Mouse (Mus musculus) hematopoietic stem cell, adult 5-6 weeks (primary cell): Measurements from ENCODE around the gene Ccdc86. TPM values are rescaled to one million over a fixed set of nuclear protein-coding genes. Genes with fewer than 3 reads are reported as not detected.

ENCODE experiments used
- ATAC-seq, 2 experiments: fragments of 125-278 bp in 1 of 2; replicated peaks in 1 of 2; 2 replicates each; pipeline ENCODE4 v1.8.0; 2016 to 2017; ENCODE audit warnings: inconsistent platforms in 2 of 2, mild to moderate bottlenecking in 2 of 2, moderate number of reproducible peaks in 2 of 2, low read depth in 1 of 2, moderate TSS enrichment in 1 of 2; ENCODE audit not compliant: low FRiP score in 2 of 2, poor library complexity in 2 of 2, severe bottlenecking in 2 of 2, insufficient read depth in 1 of 2, low TSS enrichment in 1 of 2
- total RNA-seq: library from RNA; stranded (forward); fragments of 172-1452, 232-1000 nt; gene quantifications from 2 replicates; pipeline ENCODE4 v1.2.3, GENCODE M21; 2017

Ccdc86 gene
- total RNA-seq, 1 experiment from 2014 or later: 23.7 TPM

GRCm38 (mm10) chr19:10959978-10960346 is 10.9 kb upstream of the Ccdc86 start:
- ATAC-seq: no peak

DNA sequence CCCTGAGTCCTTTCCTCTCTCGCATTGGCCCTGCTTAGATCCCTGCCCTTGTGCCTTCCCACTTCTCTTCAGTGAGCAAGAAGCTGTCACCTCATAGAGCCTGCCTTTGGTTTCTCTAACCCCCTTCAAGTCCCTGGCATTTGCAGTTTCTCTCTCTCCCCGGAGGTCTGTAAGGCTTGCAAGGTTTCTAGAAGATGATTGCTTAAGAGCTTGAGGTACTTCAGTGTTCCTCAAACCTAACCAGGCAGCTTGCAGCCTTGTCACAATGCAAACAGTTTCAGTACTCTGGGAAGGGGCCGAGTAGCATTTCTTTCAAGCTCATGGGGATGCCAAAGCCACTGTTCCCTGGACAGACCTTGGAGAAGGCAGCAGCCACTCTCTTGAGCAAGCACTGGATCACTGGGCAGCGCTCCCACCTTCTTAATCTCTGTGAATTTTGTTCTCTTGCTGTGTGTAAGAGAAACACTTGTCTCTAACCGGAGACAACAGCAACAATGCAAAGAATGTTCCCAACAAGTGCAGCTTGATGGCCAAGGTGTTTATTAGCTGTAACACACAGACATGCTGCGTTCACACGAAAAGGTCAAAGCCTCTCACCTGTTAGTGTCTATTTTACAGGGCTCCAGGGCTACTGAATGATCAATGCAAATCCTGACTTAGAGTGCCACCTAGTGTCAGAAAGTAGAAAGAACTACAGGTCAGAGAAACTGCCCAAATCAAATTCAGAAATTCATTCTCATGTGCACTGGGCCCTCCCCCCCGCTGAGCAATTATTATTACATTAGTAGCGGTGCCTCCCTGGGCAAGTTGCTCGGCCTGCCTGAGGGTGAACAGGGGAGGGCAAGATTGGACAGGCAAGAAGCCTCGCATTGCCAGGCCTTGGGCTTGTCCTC is 10.3 kb upstream of the Ccdc86 start:
- peak; percentile 78 to 90 for ATAC-seq

GRCm38 (mm10) chr19:10952021-10952939 is 3.2 kb upstream of the Ccdc86 start:
- ATAC-seq: no peak

DNA sequence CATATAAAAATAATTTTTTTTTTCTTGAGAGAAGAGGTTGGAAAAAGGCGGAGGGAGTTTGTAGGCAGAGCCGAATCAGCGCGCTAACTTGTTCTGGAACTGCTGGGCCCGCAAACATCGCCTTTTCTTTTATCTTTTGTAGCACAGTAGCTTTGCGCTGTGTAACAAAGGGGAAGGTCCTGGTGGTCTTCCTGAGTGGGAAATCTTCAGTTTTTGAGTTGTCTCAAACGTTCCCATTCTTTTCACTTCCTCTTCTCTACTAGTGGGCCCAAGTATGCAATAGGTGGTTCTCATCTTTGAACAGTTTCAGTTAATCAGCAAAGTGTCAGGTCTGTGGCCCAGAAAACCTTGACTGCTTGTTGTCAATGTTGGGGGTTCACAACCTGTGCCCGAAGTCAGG is 492 bp upstream of the Ccdc86 start:
- ATAC-seq: no peak

DNA sequence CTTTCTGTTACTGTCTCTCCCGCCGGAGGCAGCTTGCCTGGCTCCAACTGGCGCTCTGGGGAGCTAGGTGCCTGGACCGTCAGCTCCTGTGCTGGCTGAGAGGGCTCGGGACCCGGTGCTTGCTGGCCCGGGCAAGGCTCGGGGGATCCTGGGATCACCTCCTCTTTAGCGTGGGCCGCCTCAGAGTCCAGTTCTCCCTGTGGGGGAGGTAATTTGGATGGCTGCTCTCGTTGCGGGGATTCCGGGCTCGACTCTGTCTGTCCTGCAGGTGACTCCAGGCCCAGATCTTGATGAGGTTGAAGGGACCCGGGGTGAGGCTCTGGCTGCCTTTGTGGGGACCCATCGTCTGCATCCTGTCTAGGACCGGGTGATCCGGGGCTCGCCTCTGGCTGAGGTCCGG is 650 bp downstream of the Ccdc86 start:
- no peak for ATAC-seq

- ATAC-seq: peak in 1 of 2 experiments; percentile 20; a peak in 1 of 4 replicates
Observed at GRCm38 (mm10) chr19:10947219-10947618, 1.8 kb downstream of the Ccdc86 start.

DNA sequence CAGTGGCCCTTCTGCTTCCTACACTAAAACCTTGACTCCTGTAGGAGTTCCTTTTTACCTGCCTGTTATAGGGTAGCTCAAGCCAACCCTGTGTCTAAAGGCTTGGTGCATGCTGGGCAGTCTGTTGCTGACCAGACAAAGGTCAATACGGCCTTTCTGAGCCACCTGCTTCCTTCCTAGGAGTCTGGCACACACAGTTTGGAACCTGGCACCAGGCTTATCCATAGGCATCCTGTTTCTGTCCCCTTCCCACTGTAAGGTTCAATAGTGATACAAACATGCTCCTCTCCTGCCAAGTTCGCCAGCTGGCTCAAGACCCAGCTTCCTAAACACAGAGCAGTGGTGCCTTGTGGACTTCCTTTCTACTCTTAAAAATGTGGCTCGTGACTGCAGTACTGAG is 2.6 kb downstream of the Ccdc86 start:
- ATAC-seq: no peak

GRCm38 (mm10) chr19:10943955-10944354 is 5.1 kb downstream of the Ccdc86 start:
- peak in 1 of 2 experiments; percentile 17; a peak in 1 of 4 replicates for ATAC-seq

- ATAC-seq: 0 out of 4 replicates have a peak, but pooled peaks of 1 of the 2 experiments have one; percentile 1
Observed at GRCm38 (mm10) chr19:10940801-10941457, 8.1 kb downstream of the Ccdc86 start.

- peak; percentile 82 to 85 for ATAC-seq
Observed at GRCm38 (mm10) chr19:10940097-10940800, 8.8 kb downstream of the Ccdc86 start.

DNA sequence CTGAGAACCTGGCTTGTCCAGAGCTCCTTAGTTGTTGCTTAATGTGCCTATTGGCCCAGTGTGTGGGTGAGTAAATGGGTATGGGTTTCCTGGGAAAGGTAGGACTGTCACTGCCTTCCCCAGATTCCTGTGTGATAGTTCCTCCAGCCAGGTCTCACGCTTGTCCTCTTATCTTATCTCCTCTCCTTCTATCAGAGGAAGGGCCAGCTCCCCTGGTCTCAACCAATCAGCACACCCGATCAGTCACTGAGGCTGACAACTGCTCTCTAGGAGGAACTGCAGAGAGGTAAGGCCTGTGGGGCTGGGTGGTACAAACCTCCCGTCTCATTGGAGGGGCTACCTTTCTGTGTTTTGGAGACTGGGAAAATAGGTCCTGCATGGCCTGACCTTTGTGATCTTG is 10.3 kb downstream of the Ccdc86 start:
- ATAC-seq: no peak

DNA sequence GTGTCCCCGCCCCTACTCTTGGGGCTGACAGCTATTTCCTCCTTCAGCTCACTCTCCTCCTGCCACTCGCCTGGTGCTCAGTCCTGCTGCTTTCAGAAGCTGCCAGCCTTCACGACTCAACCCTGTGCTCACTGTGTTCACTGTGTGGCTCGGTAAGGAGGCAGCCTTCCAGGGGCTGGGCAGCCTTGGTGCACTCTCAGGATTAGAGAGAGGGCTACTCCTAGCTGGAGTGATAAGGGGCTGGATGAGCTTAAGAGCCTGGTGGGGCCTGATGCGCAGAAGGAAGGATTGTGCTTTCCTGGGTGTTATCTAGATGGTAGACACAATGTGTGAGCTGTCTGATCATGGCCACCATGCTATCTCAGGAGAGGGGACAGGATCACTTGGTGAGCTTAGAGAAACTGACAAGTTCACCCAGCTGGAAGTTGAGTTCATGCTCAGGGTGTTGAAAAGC is 11.9 kb downstream of the Ccdc86 start, which contains the start of gene Ptgdr2:
Ptgdr2 (plus strand) TSS at position 51 of the 454 bp plus-strand sequence.
- ATAC-seq: no peak

GRCm38 (mm10) chr19:10936077-10936476 is 13.0 kb downstream of the Ccdc86 start:
- no peak for ATAC-seq

- ATAC-seq: no peak
Observed at GRCm38 (mm10) chr19:10935029-10935428, 14.0 kb downstream of the Ccdc86 start.

DNA sequence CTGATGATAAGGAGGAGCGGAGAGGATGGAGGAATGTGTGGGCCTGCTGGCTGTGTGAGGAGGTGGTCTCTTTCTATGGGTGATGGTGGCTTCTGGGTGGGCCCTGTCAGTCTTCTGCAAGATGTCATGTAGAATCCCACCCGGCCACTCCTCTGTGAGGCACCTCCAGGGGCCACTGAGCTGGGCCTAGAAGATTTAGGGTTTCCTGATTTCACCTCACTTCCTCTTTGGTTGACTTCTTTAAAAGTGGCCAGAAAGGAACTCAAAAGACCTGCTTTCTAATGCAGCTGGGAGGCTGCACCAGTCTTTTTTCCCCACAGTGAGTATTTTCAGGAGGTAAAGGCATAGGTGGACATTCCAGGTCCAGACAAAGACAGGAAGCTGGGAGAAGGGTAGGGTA is 18.4 kb downstream of the Ccdc86 start:
- peak; percentile 72 to 82 for ATAC-seq

DNA sequence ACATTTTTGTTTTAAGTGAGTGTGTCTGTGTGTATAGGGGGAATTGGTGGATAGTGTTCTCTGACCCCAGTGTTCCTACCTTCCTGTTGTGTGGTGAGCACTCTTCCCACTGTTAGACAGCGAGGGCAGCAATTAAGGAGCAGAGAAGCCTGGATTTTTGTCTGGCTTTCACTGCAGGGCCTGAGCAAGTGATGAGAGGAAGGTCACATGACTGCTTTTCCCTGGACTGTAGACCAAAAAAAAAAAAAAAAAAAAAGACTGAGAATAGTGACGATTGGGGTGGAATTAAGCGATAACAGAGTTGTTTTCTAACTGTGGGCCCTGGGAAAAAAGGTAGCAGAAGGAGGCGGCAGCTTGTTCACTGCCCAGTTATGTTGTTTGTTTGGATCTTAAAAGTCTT is 22.4 kb downstream of the Ccdc86 start:
- no peak for ATAC-seq

DNA sequence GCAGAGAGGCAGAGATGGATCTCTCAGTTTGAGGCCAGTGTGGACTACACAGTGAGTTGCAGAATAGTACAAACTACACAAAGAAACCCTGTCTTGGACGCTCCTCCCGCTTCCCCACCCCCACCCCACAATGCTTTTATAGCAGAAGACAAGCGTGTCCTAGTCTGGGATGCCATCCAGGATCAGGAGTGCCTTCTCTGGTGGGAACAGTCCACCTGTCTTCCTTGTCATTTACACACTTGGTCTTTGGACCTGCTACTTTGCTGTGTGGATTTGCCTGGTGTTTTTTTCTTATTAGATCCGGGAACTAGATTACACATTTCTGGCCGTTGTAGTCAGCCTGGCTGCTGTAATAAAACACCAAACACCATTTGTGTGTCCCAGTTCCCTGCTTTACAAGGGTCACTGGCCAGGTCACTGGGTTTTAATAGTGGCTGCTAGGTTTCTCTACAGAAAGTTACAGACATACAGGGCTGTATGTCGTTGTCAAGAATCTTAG is 22.9 kb downstream of the Ccdc86 start:
- ATAC-seq: no peak
